Mouse (Mus musculus) midbrain, postnatal 0 days (tissue): ENCODE data around the gene Jpt1. TPM values are rescaled to one million over a fixed set of nuclear protein-coding genes. Genes with fewer than 3 reads are reported as not detected.
"Not testable (repeated sequence)": the region's sequence is repeated elsewhere in the genome, so short reads cannot be mapped to it uniquely, and the experiment has no call there.

Experiments
- ATAC-seq: fragments of 200-750 bp; cut with Nextera tagmentation; 2 replicates; pipeline ENCODE4 v1.8.0; 2017; ENCODE audit warnings: moderate number of reproducible peaks, mild to moderate bottlenecking, moderate TSS enrichment, moderate library complexity; ENCODE audit not compliant: low FRiP score
- DNase-seq: peaks from one replicate; pipeline ENCODE4 v3.0.0-alpha.2; 2015; ENCODE audit warnings: low spot score
- H3K27ac ChIP-seq: fragments of 300-500 bp; sonication (generic); 2 replicates; pipeline ENCODE4 v1.5.1; 2014; ENCODE audit warnings: low read depth, mild to moderate bottlenecking, low read length, mixed read lengths
- H3K27me3 ChIP-seq: fragments of 300-500 bp; sonication (generic); 2 replicates; pipeline ENCODE4 v1.6.1; 2014; ENCODE audit warnings: low read length, control low read depth, mixed read lengths; ENCODE audit not compliant: insufficient read depth
- H3K36me3 ChIP-seq: fragments of 300-500 bp; sonication (generic); 2 replicates; pipeline ENCODE4 v1.6.1; 2014; ENCODE audit warnings: low read length, control low read depth, mixed read lengths; ENCODE audit not compliant: insufficient read depth
- H3K4me1 ChIP-seq: fragments of 300-500 bp; sonication (generic); 2 replicates; pipeline ENCODE4 v1.6.1; 2014; ENCODE audit warnings: mild to moderate bottlenecking, control low read depth, antibody characterized with exemption, low read length, mixed read lengths; ENCODE audit not compliant: insufficient read depth
- H3K4me2 ChIP-seq: fragments of 300-500 bp; sonication (generic); 2 replicates; pipeline ENCODE4 v1.6.1; 2014; ENCODE audit warnings: low read depth, mild to moderate bottlenecking, low read length, mixed read lengths; ENCODE audit not compliant: poor library complexity, severe bottlenecking
- H3K4me3 ChIP-seq: fragments of 300-500 bp; sonication (generic); 2 replicates; pipeline ENCODE4 v1.5.1; 2014; ENCODE audit warnings: low read depth, mild to moderate bottlenecking, low read length, moderate library complexity
- H3K9ac ChIP-seq: fragments of 300-500 bp; sonication (generic); replicated peaks from 2 replicates; pipeline ENCODE4 v1.6.1; 2014; ENCODE audit warnings: mild to moderate bottlenecking, low read length, moderate library complexity, mixed read lengths; ENCODE audit not compliant: poor library complexity, severe bottlenecking
- H3K9me3 ChIP-seq: fragments of 300-500 bp; sonication (generic); 2 replicates; pipeline ENCODE4 v1.6.1; 2016; ENCODE audit warnings: low read length, control low read depth
- CTCF ChIP-seq: IDR thresholded peaks from 2 replicates; pipeline ENCODE4 v1.5.1; 2016; ENCODE audit warnings: antibody characterized with exemption, mild to moderate bottlenecking
- WGBS: fragments of 180-500 bp; shearing (Covaris S2); extraction: QIAGEN DNeasy Blood & Tissue Kit; methylation state at CpG from one replicate; pipeline ENCODE4 v1.1.7; 2014; 5-methylcytosine and 5-hydroxymethylcytosine counted together
- polyA plus RNA-seq: library from polyadenylated mRNA; unstranded; fragments of >200 nt; fragmentation: Nextera tagmentation; extraction: Ambion mirVana; gene quantifications from 2 replicates; pipeline ENCODE4 v1.2.1, GENCODE M21; 2015
- total RNA-seq: library from RNA; depleted of rRNA; stranded (reverse); fragments of >200 nt; gene quantifications from 2 replicates; pipeline ENCODE4 v1.2.3, GENCODE M21; 2014

Jpt1 gene
- total and polyA plus RNA-seq, 2 experiments from 2014 or later: 744 to 1,259 TPM

DNA sequence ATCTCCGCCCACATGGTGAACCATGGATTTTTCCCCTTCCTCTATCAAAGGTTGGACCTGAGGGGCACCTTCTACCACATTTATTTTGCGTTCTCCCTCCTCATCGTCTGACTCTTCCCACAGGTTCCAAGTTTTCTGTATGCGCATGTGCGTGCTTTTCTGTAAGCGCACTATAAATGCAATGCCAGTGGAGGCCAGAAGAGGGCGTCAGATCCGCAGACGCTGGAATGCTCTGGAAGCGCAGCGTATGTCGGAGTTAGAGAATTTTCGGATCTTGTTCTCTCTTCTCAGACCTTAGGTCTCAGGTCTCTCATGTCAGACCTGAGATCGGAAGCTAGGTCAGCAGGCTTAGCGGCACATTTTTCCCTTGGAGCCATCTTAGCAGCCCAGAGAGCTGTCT lies 58.6 kb downstream of the Jpt1 start:
- TF ChIP-seq CTCF: 0 out of 2 replicates have a peak, but pooled peaks have one; percentile 8
- H3K36me3 ChIP-seq: no peaks in the 10 kb centered on the region
- DNase-seq (no peak), ATAC-seq (no peak)
- no peak overlapping the region for H3K4me2 ChIP-seq
- no peak overlapping the region for H3K4me3 ChIP-seq
- H3K27me3 ChIP-seq: no peaks in the 10 kb centered on the region
- H3K9ac ChIP-seq: no peak overlapping the region
- no peaks in the 10 kb centered on the region for H3K9me3 ChIP-seq
- H3K4me1 ChIP-seq: no peaks in the 10 kb centered on the region
- no peak overlapping the region for H3K27ac ChIP-seq
- 84% methylated on average over 15 of the region's 15 CpGs for WGBS

DNA sequence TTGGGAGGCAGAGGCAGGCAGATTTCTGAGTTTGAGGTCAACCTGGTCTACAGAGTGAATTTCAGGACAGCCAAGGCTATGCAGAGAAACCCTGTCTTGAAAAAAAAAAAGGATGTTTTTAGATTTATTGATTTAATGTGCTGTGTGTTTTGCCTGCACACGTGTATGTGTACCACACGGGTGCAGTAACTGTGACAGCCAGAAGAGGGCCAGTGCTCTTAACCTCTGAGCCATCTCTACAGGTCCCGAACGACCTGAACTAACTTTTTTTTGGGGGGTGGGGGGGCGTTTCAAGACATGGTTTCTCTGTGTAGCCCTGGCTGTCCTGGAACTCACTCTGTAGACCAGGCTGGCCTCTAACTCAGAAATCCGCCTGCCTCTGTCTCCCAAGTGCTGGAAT lies 59.4 kb downstream of the Jpt1 start:
- not testable (repeated sequence) for H3K9ac ChIP-seq, H3K27me3 ChIP-seq, DNase-seq, H3K4me3 ChIP-seq, H3K36me3 ChIP-seq, H3K4me1 ChIP-seq, H3K4me2 ChIP-seq, H3K27ac ChIP-seq, ATAC-seq, H3K9me3 ChIP-seq
- 77% methylated on average over 6 of the region's 6 CpGs for WGBS

DNA sequence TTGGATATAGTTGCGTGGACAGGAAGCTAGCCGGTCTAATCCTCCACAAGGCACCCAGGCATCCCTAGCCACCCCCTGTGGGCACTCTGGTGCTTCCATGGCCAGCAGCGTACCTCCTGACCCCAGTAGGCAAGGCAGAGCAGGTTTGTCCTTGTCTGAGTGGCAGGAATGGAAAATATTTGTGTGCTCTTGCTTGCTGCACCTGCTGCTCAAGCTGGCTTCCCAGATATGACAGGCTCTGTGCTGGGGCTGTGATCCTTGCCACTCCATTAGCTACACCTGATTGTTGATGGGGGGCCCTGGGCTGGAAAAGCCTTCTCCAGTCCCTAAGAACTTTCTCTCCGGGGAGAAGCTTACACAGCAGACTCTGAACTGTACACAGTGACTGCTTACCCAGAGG lies 60.9 kb downstream of the Jpt1 start:
- Histone ChIP-seq H3K9ac (no peak overlapping the region), H3K27me3 (no peaks in the 10 kb centered on the region), H3K9me3 (no peaks in the 10 kb centered on the region), H3K27ac (no peak overlapping the region), H3K4me1 (no peaks in the 10 kb centered on the region), H3K36me3 (no peaks in the 10 kb centered on the region), H3K4me3 (no peak overlapping the region), H3K4me2 (no peak overlapping the region)
- DNase-seq (no peak), ATAC-seq (no peak)
- 64% methylated on average over 4 of the region's 4 CpGs for WGBS
- TF ChIP-seq CTCF: no peak

DNA sequence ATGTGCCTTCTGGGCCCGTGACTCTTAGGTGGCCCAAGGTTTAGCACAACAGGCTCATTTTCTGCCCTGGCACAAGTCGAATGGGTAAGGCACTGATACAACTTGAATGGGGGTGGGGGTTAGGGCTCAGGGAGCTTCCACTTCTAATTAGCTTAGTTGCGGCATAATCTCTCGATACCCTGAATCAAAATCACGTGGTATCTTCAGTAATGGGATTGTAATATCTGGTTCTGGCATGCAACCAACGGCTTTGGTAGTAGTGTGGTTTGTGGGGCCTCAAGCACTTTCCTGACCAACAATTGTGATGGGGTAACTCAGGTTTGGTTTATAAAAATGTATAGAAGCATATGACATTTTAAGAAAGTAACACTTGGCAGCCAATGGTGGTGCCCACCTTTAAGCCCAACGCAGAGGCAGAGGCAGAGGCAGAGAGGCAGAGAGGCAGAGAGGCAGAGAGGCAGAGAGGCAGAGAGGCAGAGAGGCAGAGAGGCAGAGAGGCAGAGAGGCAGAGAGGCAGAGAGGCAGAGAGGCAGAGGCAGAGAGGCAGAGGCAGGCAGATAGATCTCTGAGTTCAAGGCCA lies 61.8 kb downstream of the Jpt1 start:
- Histone ChIP-seq H3K4me1 (no peaks in the 10 kb centered on the region), H3K4me3 (no peak overlapping the region), H3K9ac (no peak overlapping the region), H3K27ac (no peak overlapping the region), H3K36me3 (no peaks in the 10 kb centered on the region), H3K9me3 (no peaks in the 10 kb centered on the region), H3K27me3 (no peaks in the 10 kb centered on the region), H3K4me2 (no peak overlapping the region)
- TF ChIP-seq CTCF: no peak
- 65% methylated on average over 7 of the region's 7 CpGs for WGBS
- ATAC-seq (no peak), DNase-seq (no peak)

DNA sequence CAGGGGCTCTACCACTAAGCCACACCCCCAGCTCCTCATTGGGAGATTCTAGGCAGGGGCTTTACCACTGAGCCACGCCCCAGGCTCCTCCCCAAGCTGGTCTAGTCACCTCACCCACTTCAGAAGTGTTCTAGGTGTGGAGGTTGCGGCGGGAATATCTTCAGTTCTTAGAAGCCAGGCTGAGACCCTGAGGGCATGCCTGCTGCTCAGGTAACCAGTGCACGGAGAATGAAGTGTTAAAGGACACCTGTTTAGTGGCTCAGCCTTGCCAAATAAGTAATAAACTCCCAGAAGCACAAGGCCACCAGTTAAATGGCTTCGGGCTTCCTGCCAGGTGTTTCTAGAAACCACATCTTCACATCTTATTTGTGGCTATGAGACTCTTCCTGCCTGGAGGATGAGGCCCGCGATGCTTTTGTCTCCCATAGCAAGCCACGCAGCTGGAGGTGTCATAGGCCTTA lies 62.4 kb downstream of the Jpt1 start:
- Histone ChIP-seq H3K27me3 (no peaks in the 10 kb centered on the region), H3K4me3 (no peak overlapping the region), H3K9ac (no peak overlapping the region), H3K4me2 (no peak overlapping the region), H3K36me3 (no peaks in the 10 kb centered on the region), H3K9me3 (no peaks in the 10 kb centered on the region), H3K4me1 (no peaks in the 10 kb centered on the region), H3K27ac (no peak overlapping the region)
- TF ChIP-seq CTCF: no peak
- no peak for ATAC-seq
- WGBS: 84% methylated on average over 8 of the region's 8 CpGs
- no peak for DNase-seq

DNA sequence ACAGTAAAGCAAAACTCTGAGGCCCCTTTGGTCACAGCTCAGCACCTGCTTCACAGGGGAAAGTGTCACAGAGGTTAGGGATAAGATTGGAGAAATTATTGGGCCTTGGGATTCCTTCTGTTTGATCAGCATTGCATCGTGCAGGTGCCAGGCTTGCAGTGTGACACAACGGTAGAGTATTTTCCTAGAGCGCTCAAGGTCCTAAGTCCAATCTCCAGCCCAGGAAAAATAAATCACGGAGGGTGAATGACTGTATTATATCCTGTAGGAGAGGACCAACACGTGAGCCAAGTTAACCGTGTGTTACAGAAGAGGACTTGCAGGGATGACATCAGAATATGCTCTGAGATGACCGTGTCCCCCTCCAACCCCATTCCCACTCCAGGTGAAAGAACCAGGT lies 64.0 kb downstream of the Jpt1 start:
- DNase-seq (no peak), ATAC-seq (no peak)
- no peaks in the 10 kb centered on the region for H3K9me3 ChIP-seq
- no peaks in the 10 kb centered on the region for H3K27me3 ChIP-seq
- 90% methylated on average over 7 of the region's 7 CpGs for WGBS
- no peaks in the 10 kb centered on the region for H3K36me3 ChIP-seq
- H3K27ac ChIP-seq: no peak overlapping the region
- no peaks in the 10 kb centered on the region for H3K4me1 ChIP-seq
- no peak overlapping the region for H3K4me2 ChIP-seq
- no peak overlapping the region for H3K9ac ChIP-seq
- H3K4me3 ChIP-seq: no peak overlapping the region
- no peak for TF ChIP-seq CTCF
